Mouse (Mus musculus): ENCODE results near the gene Opcml. TPM values are rescaled to one million over a fixed set of nuclear protein-coding genes. Genes with fewer than 3 reads are reported as not detected.

The Opcml gene
- polyA plus RNA-seq, 1 experiment: 88.3 TPM

DNA sequence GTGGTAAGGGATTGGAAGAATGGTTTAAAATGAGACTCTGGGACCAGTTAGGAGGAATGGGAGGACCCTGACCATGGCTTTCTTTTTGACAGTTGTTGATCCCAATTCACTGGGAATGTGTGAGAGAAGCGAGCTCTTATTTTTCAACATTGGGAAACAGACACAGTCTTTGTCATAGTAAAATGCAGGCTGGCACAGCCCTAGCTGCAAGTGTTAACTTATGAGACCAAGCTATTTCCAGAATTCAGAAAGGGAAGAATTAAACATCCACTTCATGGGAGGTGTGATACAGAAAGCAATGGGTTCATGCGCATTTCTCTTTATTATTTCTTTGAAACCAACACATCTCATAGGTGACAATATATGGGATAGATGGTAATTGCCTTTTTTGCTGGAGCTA is 947.4 kb downstream of the Opcml start:
- Histone ChIP-seq H3K4me1 (ENCODE audit: control insufficient read depth, insufficient read depth, low read length) (peaks cover 8% of the 10 kb centered on the region), H3K27ac (ENCODE audit: insufficient read depth, low read length) (no peak overlapping the region), H3K4me3 (ENCODE audit: insufficient read depth, low read length) (no peak overlapping the region)
- TF ChIP-seq POLR2A (IDR thresholded peaks at IDR 0.05; ENCODE audit: extremely low read depth, insufficient read depth, low read length) (no peak), CTCF (IDR thresholded peaks at IDR 0.05; ENCODE audit: extremely low read depth, insufficient read depth, low read length) (no peak)

- TF ChIP-seq CTCF (IDR thresholded peaks at IDR 0.05; ENCODE audit: extremely low read depth, insufficient read depth, low read length): no peak
- Histone ChIP-seq H3K4me1 (ENCODE audit: control insufficient read depth, insufficient read depth, low read length) (peaks cover 8% of the 10 kb centered on the region), H3K27ac (ENCODE audit: insufficient read depth, low read length) (peak overlapping the region; percentile 75), H3K4me3 (ENCODE audit: insufficient read depth, low read length) (no peak overlapping the region)
These were observed 947.9 kb downstream of the Opcml start for GRCm38 (mm10) chr9:28738451-28738860.

- TF ChIP-seq POLR2A (IDR thresholded peaks at IDR 0.05; ENCODE audit: extremely low read depth, insufficient read depth, low read length) (no peak), CTCF (IDR thresholded peaks at IDR 0.05; ENCODE audit: extremely low read depth, insufficient read depth, low read length) (no peak)
- H3K4me3 ChIP-seq (ENCODE audit: insufficient read depth, low read length): no peak overlapping the region
- H3K27ac ChIP-seq (ENCODE audit: insufficient read depth, low read length): no peak overlapping the region
- no peaks in the 10 kb centered on the region; the same call in 1 of the 2 replicates for H3K4me1 ChIP-seq (ENCODE audit: control insufficient read depth, insufficient read depth, low read length)
These were observed 954.2 kb downstream of the Opcml start for GRCm38 (mm10) chr9:28744771-28745170.

DNA sequence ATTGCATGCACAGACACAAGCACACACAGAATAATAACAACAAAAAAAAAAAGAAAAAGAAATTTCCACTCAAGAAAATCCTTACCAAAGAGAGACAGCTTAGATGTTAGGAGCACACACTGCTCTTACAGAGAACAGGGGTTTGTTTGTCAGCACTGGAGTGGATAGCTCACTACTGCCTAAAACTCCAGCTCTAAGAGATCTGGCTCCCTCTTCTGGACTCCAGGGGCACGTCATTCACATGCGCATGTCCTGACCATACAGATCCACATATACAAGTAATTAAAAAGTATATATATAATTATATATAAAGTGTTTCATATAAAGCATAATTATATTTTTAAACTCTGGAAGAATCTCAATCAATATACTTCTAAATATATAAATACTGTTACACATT is 958.3 kb downstream of the Opcml start:
- no peaks in the 10 kb centered on the region; the same call in 1 of the 2 replicates for H3K4me1 ChIP-seq (ENCODE audit: control insufficient read depth, insufficient read depth, low read length)
- TF ChIP-seq POLR2A (IDR thresholded peaks at IDR 0.05; ENCODE audit: extremely low read depth, insufficient read depth, low read length): no peak
- peak; percentile 57 for TF ChIP-seq CTCF (IDR thresholded peaks at IDR 0.05; ENCODE audit: extremely low read depth, insufficient read depth, low read length)
- H3K4me3 ChIP-seq (ENCODE audit: insufficient read depth, low read length): no peak overlapping the region
- H3K27ac ChIP-seq (ENCODE audit: insufficient read depth, low read length): no peak overlapping the region

GRCm38 (mm10) chr9:28752908-28753307 is 962.3 kb downstream of the Opcml start:
- Histone ChIP-seq H3K4me1 (ENCODE audit: control insufficient read depth, insufficient read depth, low read length) (no peaks in the 10 kb centered on the region), H3K4me3 (ENCODE audit: insufficient read depth, low read length) (no peak overlapping the region), H3K27ac (ENCODE audit: insufficient read depth, low read length) (no peak overlapping the region)
- TF ChIP-seq POLR2A (IDR thresholded peaks at IDR 0.05; ENCODE audit: extremely low read depth, insufficient read depth, low read length) (no peak), CTCF (IDR thresholded peaks at IDR 0.05; ENCODE audit: extremely low read depth, insufficient read depth, low read length) (no peak)

- no peak overlapping the region for H3K27ac ChIP-seq (ENCODE audit: insufficient read depth, low read length)
- TF ChIP-seq POLR2A (IDR thresholded peaks at IDR 0.05; ENCODE audit: extremely low read depth, insufficient read depth, low read length) (no peak), CTCF (IDR thresholded peaks at IDR 0.05; ENCODE audit: extremely low read depth, insufficient read depth, low read length) (no peak)
- no peaks in the 10 kb centered on the region for H3K4me1 ChIP-seq (ENCODE audit: control insufficient read depth, insufficient read depth, low read length)
- no peak overlapping the region for H3K4me3 ChIP-seq (ENCODE audit: insufficient read depth, low read length)
These were observed 966.4 kb downstream of the Opcml start for GRCm38 (mm10) chr9:28756841-28757451.

- H3K4me1 ChIP-seq (ENCODE audit: control insufficient read depth, insufficient read depth, low read length): no peaks in the 10 kb centered on the region
- TF ChIP-seq CTCF (IDR thresholded peaks at IDR 0.05; ENCODE audit: extremely low read depth, insufficient read depth, low read length): no peak
- TF ChIP-seq POLR2A (IDR thresholded peaks at IDR 0.05; ENCODE audit: extremely low read depth, insufficient read depth, low read length): no peak
- no peak overlapping the region for H3K4me3 ChIP-seq (ENCODE audit: insufficient read depth, low read length)
- H3K27ac ChIP-seq (ENCODE audit: insufficient read depth, low read length): no peak overlapping the region
These were observed 970.9 kb downstream of the Opcml start for GRCm38 (mm10) chr9:28761460-28761859.

DNA sequence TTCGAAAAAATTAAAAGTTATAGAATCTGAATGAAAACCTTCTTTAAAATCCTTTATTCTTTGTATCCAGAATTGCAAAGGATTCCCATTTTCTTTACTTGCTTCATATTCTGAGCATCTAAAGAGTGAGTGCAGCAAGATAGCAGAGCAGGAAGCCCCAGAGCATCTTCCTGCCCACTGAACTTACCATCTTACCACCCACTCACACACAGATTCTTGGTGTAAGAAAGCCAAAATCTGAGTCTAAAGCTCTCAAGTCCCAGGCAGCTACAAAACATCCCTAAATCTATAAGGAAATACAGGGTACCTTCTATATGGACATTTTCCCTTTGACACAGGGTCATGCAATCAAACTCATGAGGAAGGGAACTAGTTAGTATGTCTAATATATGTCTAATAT is 973.6 kb downstream of the Opcml start:
- Histone ChIP-seq H3K4me1 (ENCODE audit: control insufficient read depth, insufficient read depth, low read length) (no peaks in the 10 kb centered on the region; the same call in 1 of the 2 replicates), H3K27ac (ENCODE audit: insufficient read depth, low read length) (no peak overlapping the region), H3K4me3 (ENCODE audit: insufficient read depth, low read length) (no peak overlapping the region)
- TF ChIP-seq POLR2A (IDR thresholded peaks at IDR 0.05; ENCODE audit: extremely low read depth, insufficient read depth, low read length): no peak
- no peak for TF ChIP-seq CTCF (IDR thresholded peaks at IDR 0.05; ENCODE audit: extremely low read depth, insufficient read depth, low read length)

GRCm38 (mm10) chr9:28776517-28777503 is 986.2 kb downstream of the Opcml start:
- H3K27ac ChIP-seq (ENCODE audit: insufficient read depth, low read length): no peak overlapping the region
- H3K4me1 ChIP-seq (ENCODE audit: control insufficient read depth, insufficient read depth, low read length): peaks cover 1% of the 10 kb centered on the region; the same call in 1 of the 2 replicates
- no peak overlapping the region for H3K4me3 ChIP-seq (ENCODE audit: insufficient read depth, low read length)
- no peak for TF ChIP-seq CTCF (IDR thresholded peaks at IDR 0.05; ENCODE audit: extremely low read depth, insufficient read depth, low read length)
- TF ChIP-seq POLR2A (IDR thresholded peaks at IDR 0.05; ENCODE audit: extremely low read depth, insufficient read depth, low read length): no peak

Data from cortical plate, adult 2 months (tissue).